Mouse (Mus musculus): ENCODE measurements around the gene Bmpr1a. TPM values are rescaled to one million over a fixed set of nuclear protein-coding genes. Genes with fewer than 3 reads are reported as not detected.

Bmpr1a gene
- polyA plus RNA-seq, 1 experiment from 2014 or later = 80.9 TPM

DNA sequence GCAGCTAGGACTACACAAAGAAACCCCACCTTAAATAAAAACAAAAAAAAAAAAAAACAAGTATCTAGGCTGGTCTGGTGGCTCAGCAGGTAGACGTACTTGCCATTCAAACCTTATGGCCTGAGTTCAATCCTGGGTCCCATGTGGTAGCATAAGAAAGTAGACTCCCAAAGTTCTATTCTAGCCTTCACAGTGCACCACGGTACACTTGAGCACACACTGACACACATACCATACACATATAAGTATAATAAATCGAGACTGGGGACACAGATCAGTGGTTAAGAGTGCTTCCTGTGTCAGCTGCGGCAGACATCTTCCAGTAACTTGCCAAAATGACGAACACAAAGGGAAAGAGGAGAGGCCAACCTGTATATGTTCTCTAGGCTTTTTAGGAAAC, 12.7 kb upstream of the Bmpr1a start:
- DNase-seq (ENCODE audit: low spot score) (no peak), ATAC-seq (replicated peaks; ENCODE audit: insufficient number of reproducible peaks, low FRiP score, low TSS enrichment, low read depth) (no peak)
- Histone ChIP-seq H3K9ac (replicated peaks; ENCODE audit: low read length) (no peak overlapping the region), H3K36me3 (replicated peaks; ENCODE audit: control insufficient read depth, insufficient read depth, low read depth, low read length) (no peaks in the 10 kb centered on the region), H3K9me3 (replicated peaks; ENCODE audit: control insufficient read depth, low read length) (no peaks in the 10 kb centered on the region), H3K27ac (replicated peaks; ENCODE audit: low read depth, low read length) (no peak overlapping the region), H3K4me1 (ENCODE audit: control insufficient read depth, insufficient read depth, low read length) (no peaks in the 10 kb centered on the region), H3K27me3 (ENCODE audit: control insufficient read depth, insufficient read depth, low read length) (no peaks in the 10 kb centered on the region), H3K4me3 (ENCODE audit: low read depth, low read length) (no peak overlapping the region), H3K4me2 (ENCODE audit: low read depth, low read length) (no peak overlapping the region)
- WGBS = 91% methylated on average over 5 of the region's 5 CpGs

DNA sequence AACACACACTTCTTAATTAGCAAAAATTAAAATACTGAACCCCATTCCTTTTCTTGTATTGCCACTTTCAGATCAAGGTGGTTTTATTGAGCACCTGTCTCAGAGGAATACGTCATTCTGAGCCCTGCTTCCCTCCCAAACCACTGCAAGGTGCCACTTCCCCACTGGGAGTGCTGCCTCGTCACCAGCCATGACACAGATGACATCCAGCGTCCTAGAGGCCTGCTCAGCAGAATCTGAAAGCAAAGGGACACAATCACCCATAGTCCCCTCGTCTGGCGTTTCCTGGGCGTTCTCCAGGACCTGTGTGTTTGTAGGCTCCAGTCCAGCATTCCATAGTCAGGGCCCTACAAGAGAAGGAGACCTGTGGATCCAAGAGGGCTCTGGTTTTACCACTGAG, 11.0 kb upstream of the Bmpr1a start:
- Histone ChIP-seq H3K4me1 (ENCODE audit: control insufficient read depth, insufficient read depth, low read length) (no peaks in the 10 kb centered on the region), H3K9me3 (replicated peaks; ENCODE audit: control insufficient read depth, low read length) (no peaks in the 10 kb centered on the region), H3K36me3 (replicated peaks; ENCODE audit: control insufficient read depth, insufficient read depth, low read depth, low read length) (no peaks in the 10 kb centered on the region), H3K27me3 (ENCODE audit: control insufficient read depth, insufficient read depth, low read length) (no peaks in the 10 kb centered on the region), H3K4me3 (ENCODE audit: low read depth, low read length) (no peak overlapping the region), H3K9ac (replicated peaks; ENCODE audit: low read length) (no peak overlapping the region), H3K27ac (replicated peaks; ENCODE audit: low read depth, low read length) (no peak overlapping the region), H3K4me2 (ENCODE audit: low read depth, low read length) (no peak overlapping the region)
- ATAC-seq (replicated peaks; ENCODE audit: insufficient number of reproducible peaks, low FRiP score, low TSS enrichment, low read depth) (no peak), DNase-seq (ENCODE audit: low spot score) (no peak)
- WGBS = 45% methylated on average over 6 of the region's 6 CpGs

DNA sequence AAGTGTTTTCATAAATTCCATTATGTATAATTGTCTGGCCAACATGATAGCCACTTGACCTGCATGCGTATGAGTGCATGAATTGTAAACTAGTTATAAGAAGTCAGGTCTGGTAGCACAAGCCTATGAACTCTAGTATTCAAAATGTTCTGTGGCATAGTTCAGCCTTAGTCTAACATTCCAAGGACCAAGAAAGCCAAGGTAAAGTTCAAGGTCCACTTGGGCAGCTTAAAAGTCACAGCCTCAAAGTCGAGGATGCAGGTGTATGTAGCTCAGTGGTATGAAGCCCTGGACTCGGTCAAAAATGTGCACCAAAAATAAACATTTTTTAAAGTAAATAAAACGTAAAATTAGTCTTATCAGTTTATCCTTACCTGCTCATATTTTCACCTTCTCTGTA, 9.5 kb upstream of the Bmpr1a start:
- no peak overlapping the region for H3K4me3 ChIP-seq (ENCODE audit: low read depth, low read length)
- ATAC-seq (replicated peaks; ENCODE audit: insufficient number of reproducible peaks, low FRiP score, low TSS enrichment, low read depth) (no peak), DNase-seq (ENCODE audit: low spot score) (no peak)
- H3K4me2 ChIP-seq (ENCODE audit: low read depth, low read length) = no peak overlapping the region
- H3K4me1 ChIP-seq (ENCODE audit: control insufficient read depth, insufficient read depth, low read length) = no peaks in the 10 kb centered on the region
- no peaks in the 10 kb centered on the region for H3K9me3 ChIP-seq (replicated peaks; ENCODE audit: control insufficient read depth, low read length)
- 78% methylated on average over 4 of the region's 4 CpGs for WGBS
- H3K9ac ChIP-seq (replicated peaks; ENCODE audit: low read length) = no peak overlapping the region
- no peaks in the 10 kb centered on the region for H3K36me3 ChIP-seq (replicated peaks; ENCODE audit: control insufficient read depth, insufficient read depth, low read depth, low read length)
- no peak overlapping the region for H3K27ac ChIP-seq (replicated peaks; ENCODE audit: low read depth, low read length)
- H3K27me3 ChIP-seq (ENCODE audit: control insufficient read depth, insufficient read depth, low read length) = no peaks in the 10 kb centered on the region

DNA sequence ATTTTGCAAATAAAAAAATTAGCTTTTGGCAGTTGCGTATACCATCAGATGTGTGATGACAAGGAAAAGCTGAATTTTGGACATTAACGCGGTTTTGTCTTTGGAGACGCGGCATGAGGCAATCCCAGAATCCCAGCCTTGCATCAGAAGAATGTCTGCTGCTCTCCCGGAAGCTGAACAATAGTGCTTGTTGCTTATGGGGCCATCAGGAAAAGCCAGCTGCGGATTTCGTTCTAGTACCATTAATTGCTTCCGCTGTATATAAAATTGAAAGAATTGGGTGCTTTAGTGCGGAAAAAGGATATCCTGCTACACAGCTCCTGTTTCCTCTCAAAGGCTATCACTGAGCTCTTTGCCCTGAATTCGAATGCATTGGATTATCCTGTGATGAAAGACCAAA, 8.8 kb upstream of the Bmpr1a start:
- Histone ChIP-seq H3K4me3 (ENCODE audit: low read depth, low read length) (no peak overlapping the region), H3K36me3 (replicated peaks; ENCODE audit: control insufficient read depth, insufficient read depth, low read depth, low read length) (no peaks in the 10 kb centered on the region), H3K27me3 (ENCODE audit: control insufficient read depth, insufficient read depth, low read length) (no peaks in the 10 kb centered on the region), H3K4me1 (ENCODE audit: control insufficient read depth, insufficient read depth, low read length) (no peaks in the 10 kb centered on the region), H3K27ac (replicated peaks; ENCODE audit: low read depth, low read length) (no peak overlapping the region), H3K9ac (replicated peaks; ENCODE audit: low read length) (no peak overlapping the region), H3K4me2 (ENCODE audit: low read depth, low read length) (no peak overlapping the region), H3K9me3 (replicated peaks; ENCODE audit: control insufficient read depth, low read length) (no peaks in the 10 kb centered on the region)
- no peak for DNase-seq (ENCODE audit: low spot score)
- 74% methylated on average over 11 of the region's 11 CpGs for WGBS
- no peak for ATAC-seq (replicated peaks; ENCODE audit: insufficient number of reproducible peaks, low FRiP score, low TSS enrichment, low read depth)

DNA sequence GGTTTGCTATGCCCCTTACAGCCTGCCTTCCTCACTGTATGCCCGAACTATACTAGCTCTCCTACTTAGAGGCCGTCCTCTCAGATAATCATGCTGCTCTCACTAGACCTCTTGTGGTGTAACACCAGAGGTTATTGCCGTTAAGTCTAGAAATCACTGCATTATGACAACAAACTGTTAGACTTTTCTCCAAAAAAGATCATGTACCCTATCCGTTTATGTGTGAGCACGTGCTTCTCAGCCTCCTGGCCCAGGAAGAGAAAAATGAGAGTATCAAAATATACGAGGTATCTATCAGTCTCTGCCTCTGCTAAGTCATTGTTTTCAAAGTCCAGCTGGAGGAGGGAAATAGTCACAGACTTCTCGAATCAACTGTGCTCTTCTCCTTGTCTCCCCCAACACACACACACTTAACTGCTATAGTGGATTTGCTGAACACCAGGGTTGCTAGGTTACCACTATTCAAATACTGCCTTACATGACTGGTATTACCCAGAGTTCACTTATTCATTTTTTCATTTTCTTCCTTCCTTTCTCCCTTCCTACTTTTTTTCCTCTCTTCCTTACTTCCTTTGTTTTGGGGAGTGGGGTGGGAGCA, 5.8 kb upstream of the Bmpr1a start:
- H3K4me1 ChIP-seq (ENCODE audit: control insufficient read depth, insufficient read depth, low read length) = no peaks in the 10 kb centered on the region
- WGBS = 57% methylated on average over 7 of the region's 7 CpGs
- H3K9me3 ChIP-seq (replicated peaks; ENCODE audit: control insufficient read depth, low read length) = no peaks in the 10 kb centered on the region
- DNase-seq (ENCODE audit: low spot score) = no peak
- no peak overlapping the region for H3K27ac ChIP-seq (replicated peaks; ENCODE audit: low read depth, low read length)
- no peak for ATAC-seq (replicated peaks; ENCODE audit: insufficient number of reproducible peaks, low FRiP score, low TSS enrichment, low read depth)
- H3K4me2 ChIP-seq (ENCODE audit: low read depth, low read length) = no peak overlapping the region
- no peaks in the 10 kb centered on the region for H3K27me3 ChIP-seq (ENCODE audit: control insufficient read depth, insufficient read depth, low read length)
- H3K36me3 ChIP-seq (replicated peaks; ENCODE audit: control insufficient read depth, insufficient read depth, low read depth, low read length) = no peaks in the 10 kb centered on the region
- H3K9ac ChIP-seq (replicated peaks; ENCODE audit: low read length) = no peak overlapping the region
- H3K4me3 ChIP-seq (ENCODE audit: low read depth, low read length) = no peak overlapping the region

DNA sequence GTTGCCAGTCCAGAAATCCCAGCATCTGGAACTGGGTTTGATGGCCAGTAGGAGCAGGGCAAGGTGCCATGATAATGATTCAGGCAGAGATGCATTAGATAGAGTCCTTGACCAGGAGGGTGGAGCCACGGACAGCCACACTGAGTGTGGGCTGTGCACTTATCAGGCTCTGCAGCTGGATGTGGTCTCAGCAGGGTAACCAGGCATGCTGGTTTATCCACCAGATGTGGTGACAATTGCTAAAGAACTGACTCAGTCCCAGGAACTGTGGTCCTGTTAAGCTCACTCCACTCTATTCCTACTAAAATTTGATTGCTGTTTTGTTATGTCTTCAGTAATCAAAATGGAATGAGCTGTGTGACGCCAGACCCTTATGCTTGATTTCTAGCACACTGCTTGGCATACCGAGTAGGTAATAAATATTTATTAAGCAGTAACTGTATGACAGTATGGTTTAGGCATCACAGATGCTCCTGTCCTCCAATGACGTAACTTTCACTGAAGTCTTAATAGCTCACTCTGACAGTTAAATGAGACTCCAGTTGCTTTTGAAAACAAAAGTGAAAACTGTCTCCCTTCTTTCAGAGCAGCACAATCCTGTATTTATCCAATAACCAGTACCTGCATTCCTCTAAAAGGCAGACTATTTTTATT, 5.2 kb upstream of the Bmpr1a start:
- Histone ChIP-seq H3K4me3 (ENCODE audit: low read depth, low read length) (no peak overlapping the region), H3K36me3 (replicated peaks; ENCODE audit: control insufficient read depth, insufficient read depth, low read depth, low read length) (no peaks in the 10 kb centered on the region), H3K9ac (replicated peaks; ENCODE audit: low read length) (no peak overlapping the region), H3K27me3 (ENCODE audit: control insufficient read depth, insufficient read depth, low read length) (no peaks in the 10 kb centered on the region), H3K4me1 (ENCODE audit: control insufficient read depth, insufficient read depth, low read length) (no peaks in the 10 kb centered on the region), H3K4me2 (ENCODE audit: low read depth, low read length) (no peak overlapping the region), H3K9me3 (replicated peaks; ENCODE audit: control insufficient read depth, low read length) (no peaks in the 10 kb centered on the region), H3K27ac (replicated peaks; ENCODE audit: low read depth, low read length) (no peak overlapping the region)
- ATAC-seq (replicated peaks; ENCODE audit: insufficient number of reproducible peaks, low FRiP score, low TSS enrichment, low read depth) = no peak; the same call in 1 of the 2 replicates
- 53% methylated on average over 4 of the region's 4 CpGs for WGBS
- DNase-seq (ENCODE audit: low spot score) = no peak

DNA sequence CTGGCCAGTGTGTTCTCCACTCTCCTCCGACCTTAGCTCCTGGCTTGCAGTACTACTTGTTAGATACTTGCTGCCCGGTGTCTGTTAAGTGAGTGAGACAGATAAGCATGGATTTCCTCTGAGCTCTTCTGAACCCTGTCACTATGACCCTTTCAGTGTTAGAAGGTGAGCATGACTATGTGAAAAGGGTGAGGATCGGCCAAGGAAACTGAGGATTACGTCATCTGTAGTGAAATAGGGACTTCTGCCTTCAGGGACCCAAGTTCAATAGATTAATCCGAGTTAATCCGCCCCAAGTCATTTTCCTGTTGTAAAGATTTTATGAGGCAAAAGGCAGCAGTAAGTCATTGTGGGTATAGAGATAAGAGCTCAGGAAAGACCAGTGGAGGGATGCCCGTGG, 2.2 kb upstream of the Bmpr1a start:
- no peak overlapping the region for H3K4me3 ChIP-seq (ENCODE audit: low read depth, low read length)
- no peaks in the 10 kb centered on the region for H3K27me3 ChIP-seq (ENCODE audit: control insufficient read depth, insufficient read depth, low read length)
- ATAC-seq (replicated peaks; ENCODE audit: insufficient number of reproducible peaks, low FRiP score, low TSS enrichment, low read depth) = no peak
- no peaks in the 10 kb centered on the region for H3K9me3 ChIP-seq (replicated peaks; ENCODE audit: control insufficient read depth, low read length)
- 82% methylated on average over 7 of the region's 7 CpGs for WGBS
- no peak overlapping the region for H3K27ac ChIP-seq (replicated peaks; ENCODE audit: low read depth, low read length)
- DNase-seq (ENCODE audit: low spot score) = no peak
- H3K4me2 ChIP-seq (ENCODE audit: low read depth, low read length) = no peak overlapping the region
- no peaks in the 10 kb centered on the region for H3K36me3 ChIP-seq (replicated peaks; ENCODE audit: control insufficient read depth, insufficient read depth, low read depth, low read length)
- H3K4me1 ChIP-seq (ENCODE audit: control insufficient read depth, insufficient read depth, low read length) = no peaks in the 10 kb centered on the region
- no peak overlapping the region for H3K9ac ChIP-seq (replicated peaks; ENCODE audit: low read length)

DNA sequence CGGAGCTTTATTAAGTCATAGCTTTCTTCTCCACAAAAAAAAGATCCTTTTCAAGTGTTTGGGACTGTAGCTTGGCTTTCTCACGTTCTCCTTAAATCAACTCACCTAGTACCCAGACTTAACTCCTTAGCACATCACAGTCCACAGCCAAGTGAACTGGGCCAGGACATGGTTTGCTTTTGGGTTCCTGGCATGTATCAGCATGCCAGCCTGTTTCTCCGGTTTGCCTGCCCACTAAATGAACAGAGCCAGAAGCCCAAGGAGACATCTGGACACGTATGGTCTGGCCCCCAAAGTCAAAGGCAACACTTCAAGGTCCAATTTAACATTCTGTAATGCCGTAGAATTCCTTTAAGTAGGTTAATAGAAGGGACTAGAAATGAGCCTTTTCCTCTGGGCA, 1.2 kb upstream of the Bmpr1a start:
- ATAC-seq (replicated peaks; ENCODE audit: insufficient number of reproducible peaks, low FRiP score, low TSS enrichment, low read depth) = no peak

More for the DNA sequence above, 1.2 kb upstream of the Bmpr1a start:
- Histone ChIP-seq H3K4me2 (ENCODE audit: low read depth, low read length) (no peak overlapping the region), H3K27me3 (ENCODE audit: control insufficient read depth, insufficient read depth, low read length) (no peaks in the 10 kb centered on the region), H3K36me3 (replicated peaks; ENCODE audit: control insufficient read depth, insufficient read depth, low read depth, low read length) (no peaks in the 10 kb centered on the region), H3K4me3 (ENCODE audit: low read depth, low read length) (no peak overlapping the region), H3K27ac (replicated peaks; ENCODE audit: low read depth, low read length) (no peak overlapping the region), H3K9me3 (replicated peaks; ENCODE audit: control insufficient read depth, low read length) (no peaks in the 10 kb centered on the region), H3K4me1 (ENCODE audit: control insufficient read depth, insufficient read depth, low read length) (no peaks in the 10 kb centered on the region), H3K9ac (replicated peaks; ENCODE audit: low read length) (no peak overlapping the region)
- WGBS = 82% methylated on average over 5 of the region's 5 CpGs
- no peak for DNase-seq (ENCODE audit: low spot score)

All from embryonic facial prominence, embryonic 11.5 days (tissue).